Mouse (Mus musculus) right cerebral cortex, adult 2 months (tissue): ENCODE measurements at regions not wholly inside any gene's neighbourhood (a gene's known extent, or its start where the extent isn't known, plus 50 kb on each side); places are given as distances from the start of the nearest gene placed in this dataset.

ENCODE experiments used
- DNase-seq, 2 experiments: peaks; one replicate each; pipeline ENCODE4 v3.0.0; 2021 to 2022; ENCODE audit warnings: low spot score in 2 of 2

- no peak for DNase-seq
These were observed 60.2 kb upstream of the Cd34 start for GRCm38 (mm10) chr1:194878440-194878839.

- DNase-seq = peak; percentile 98
These were observed 59.0 kb upstream of the Cd34 start for GRCm38 (mm10) chr1:194879324-194880233.

- DNase-seq = peak; percentile 42 to 45
These were observed 56.9 kb upstream of the Cd34 start for GRCm38 (mm10) chr1:194881556-194882223.

GRCm38 (mm10) chr1:194885071-194885686 is 53.4 kb upstream of the Cd34 start:
- peak; percentile 62 to 75 for DNase-seq

GRCm38 (mm10) chr1:194885687-194886077 is 52.9 kb upstream of the Cd34 start:
- peak; percentile 61 to 74 for DNase-seq
